Mouse (Mus musculus) spleen, postnatal 14 days (tissue): ENCODE data around the gene Atp6v1g1.

Experiments
- DNase-seq, 2 experiments: peaks; one replicate each; pipeline ENCODE4 v3.0.0; 2021 to 2022; ENCODE audit warnings: low spot score in 2 of 2

Atp6v1g1 gene

DNA sequence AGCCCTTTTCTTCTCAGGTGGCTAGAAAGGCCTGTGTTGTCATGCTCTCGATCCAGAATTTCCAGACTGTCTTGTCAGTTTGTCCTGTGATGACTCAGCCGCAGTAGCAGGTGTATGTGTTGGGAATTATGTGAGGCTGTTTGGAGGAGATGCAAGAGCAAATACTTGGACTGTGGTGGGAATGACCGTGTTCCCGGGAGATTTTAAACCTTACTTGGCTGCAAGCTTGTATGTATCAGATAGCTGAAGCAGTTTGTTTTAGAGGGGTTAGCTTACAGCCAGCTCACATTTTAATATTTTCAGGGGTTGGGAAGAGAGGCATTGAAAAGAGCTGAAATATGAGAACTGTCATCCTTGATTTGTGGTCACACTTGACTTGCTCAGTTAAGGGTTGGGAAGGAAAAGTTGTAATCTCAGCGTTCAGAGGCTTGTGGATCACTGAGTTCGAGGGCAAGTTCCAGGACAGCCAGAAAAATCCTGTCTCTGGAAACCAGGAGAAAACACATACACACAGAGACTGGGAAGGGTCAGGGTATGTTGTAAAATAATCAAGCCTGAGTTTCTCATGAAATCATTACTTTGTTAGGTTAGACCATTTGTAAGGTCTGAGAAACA lies 2.0 kb downstream of the Atp6v1g1 start:
- no peak for DNase-seq

DNA sequence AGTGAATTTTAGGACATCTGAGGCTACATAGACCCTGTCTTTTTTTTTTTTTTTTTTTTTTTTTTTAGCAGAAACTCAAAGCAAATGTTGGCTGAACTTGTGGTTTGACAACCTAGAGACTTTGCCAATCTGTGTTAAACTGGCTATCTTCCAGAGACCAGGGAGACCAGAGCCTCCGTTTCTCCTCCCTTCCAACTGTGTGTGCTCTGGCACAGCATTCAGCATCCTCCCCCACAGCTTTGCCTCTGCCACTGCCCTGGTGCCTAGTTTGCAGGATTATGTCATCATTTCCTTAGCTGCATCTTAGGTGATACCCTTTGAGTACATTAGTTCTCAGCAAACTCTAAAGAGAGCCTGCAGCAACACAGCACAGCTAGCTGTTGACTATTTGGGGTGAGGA lies 3.2 kb downstream of the Atp6v1g1 start:
- DNase-seq: no peak

DNA sequence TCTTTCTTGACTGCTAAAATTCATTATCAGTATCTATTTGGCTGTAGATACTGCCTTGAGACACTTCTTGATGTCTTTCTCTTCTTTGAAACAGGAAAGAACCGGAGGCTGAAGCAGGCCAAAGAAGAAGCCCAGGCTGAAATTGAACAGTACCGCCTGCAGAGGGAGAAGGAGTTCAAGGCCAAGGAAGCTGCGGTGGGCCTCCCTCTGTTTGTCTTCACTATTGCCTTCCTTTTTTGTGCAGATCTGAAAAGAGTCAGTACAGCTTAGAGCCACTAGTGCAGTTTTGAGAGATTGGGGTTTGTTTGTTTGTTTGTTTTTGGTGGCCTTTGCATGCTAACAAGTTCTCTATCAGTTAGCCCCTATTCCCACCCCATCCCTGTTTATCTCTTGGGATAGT lies 3.9 kb downstream of the Atp6v1g1 start:
- DNase-seq: no peak

DNA sequence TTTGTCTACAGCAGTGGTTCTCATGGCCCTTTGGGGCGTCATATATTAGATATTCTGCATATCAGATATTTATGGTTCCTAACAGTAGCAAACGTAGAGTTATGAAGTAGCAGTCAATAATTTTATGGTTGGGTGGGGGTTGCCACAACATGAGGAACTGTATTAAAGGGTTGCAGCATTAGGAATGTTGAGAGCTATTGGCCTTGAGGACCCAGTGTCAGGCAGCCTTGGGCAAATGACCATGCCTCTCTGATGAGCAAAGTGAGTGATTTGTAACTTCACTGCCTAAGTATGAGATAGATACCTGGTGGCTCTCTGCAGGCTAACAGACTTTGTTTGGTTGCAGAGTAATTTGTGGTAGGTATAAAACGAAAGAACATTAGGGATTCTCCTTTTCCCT lies 6.3 kb downstream of the Atp6v1g1 start:
- no peak for DNase-seq

DNA sequence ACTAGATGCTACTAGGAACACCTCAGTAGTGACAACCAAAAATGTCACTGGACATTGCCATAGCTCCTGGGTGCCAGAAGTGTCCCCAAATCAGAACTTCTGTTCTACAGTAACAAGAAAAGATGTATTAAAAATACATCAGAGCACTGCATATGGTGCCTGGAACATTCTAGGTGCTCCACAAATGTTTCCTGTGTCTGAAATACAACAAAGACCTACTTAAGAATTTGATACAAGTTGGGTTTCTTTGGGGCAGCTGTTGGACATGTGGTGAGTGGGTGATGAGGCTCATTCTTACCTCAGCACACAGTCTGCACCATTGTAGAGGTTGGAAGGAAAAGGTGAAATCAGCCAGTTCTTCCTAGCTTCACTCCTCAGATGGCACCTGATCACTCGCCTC lies 8.3 kb downstream of the Atp6v1g1 start:
- no peak for DNase-seq

DNA sequence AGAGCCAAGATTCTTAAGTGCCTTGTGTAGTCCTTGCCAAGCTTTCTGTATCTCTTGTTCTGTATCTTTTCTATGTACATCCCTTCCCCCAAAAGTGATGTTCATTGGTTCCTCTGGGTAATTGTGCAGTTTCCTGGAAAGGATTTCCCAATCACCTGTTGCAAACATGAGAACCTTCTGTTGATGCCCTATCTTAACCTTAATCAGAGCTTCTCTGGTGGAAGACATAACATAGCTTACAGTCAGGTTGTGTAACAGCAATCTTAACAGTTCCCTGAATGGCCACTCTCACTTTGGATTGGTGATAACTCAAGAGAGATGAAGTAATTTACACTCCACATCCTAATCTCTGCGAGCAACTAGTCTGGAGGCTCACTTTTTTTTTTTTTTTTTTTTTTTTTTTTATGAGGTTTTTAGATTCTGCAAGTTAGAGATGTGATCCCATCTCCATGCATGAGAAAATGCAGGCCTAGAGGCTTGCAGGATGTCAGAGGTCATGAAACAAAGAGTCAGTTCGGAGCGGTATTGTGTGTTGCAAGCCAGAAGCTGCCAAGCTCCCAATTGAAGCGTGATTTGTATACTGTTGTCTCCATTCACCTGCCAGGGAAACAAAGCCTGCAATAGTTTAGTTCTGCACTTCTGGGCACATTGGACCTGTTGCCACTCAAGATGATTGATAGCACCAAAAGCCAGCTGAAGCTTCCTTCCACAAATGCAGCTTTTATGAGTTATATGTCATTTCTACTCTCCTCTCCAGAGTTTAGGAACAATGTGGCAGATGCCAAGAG lies 9.4 kb downstream of the Atp6v1g1 start:
- no peak for DNase-seq

DNA sequence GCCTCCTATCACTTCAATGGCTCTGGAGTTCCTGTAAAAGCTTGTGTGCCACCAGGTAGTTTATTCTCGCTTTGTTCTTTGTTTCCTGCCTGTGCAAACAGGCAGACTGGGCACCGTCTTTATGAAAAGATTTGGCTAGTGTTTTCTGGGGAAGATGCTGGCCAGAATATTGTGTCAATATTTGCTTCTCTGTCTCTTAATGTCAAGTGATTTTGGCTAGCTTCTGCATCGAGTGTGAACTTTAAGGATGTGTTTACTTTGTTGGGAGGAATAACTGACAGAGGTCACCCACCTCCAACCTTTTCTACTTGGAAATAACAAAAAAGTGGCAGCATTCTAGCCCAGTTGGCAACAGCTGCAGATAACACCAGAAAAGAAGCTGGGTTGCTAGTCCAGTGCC lies 10.0 kb downstream of the Atp6v1g1 start:
- DNase-seq: no peak

DNA sequence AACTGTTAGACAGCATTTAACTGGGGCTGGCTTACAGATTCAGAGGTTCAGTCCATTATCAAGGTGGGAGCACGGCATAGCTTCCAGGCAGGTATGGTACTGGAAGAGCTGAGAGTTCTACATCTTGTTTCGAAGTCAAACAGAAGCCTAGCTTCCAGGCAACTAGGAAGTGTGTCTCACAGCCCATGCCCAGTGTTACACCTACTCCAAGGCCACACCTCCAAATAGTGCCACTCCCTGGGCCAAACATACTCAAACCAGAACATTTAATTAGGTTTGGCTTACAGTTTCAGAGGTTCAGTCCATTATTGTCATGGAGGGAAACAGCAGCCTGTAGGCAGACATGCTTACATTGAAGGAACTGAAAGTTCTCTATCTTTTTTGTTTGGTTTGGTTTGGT lies 10.5 kb downstream of the Atp6v1g1 start:
- DNase-seq: no peak

DNA sequence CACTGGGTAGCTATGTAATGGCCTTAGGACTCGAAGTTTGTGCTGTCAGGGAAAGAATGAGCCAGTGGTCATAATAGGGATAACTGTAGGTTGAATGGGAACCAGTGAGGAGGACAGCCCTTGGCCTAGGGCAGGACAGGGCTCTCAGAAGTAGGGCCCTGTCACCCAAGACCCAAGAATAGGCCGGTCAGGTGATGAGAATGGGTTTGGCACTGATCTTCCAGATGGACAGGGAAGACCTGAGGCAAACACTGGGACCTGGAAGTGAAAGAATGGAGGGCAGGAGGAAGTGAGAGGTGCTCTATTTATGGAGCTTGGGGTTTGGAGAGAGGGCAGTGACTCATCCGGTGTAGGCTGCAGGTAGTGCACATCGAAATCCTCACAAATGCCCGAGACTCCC lies 12.1 kb downstream of the Atp6v1g1 start:
- no peak for DNase-seq

DNA sequence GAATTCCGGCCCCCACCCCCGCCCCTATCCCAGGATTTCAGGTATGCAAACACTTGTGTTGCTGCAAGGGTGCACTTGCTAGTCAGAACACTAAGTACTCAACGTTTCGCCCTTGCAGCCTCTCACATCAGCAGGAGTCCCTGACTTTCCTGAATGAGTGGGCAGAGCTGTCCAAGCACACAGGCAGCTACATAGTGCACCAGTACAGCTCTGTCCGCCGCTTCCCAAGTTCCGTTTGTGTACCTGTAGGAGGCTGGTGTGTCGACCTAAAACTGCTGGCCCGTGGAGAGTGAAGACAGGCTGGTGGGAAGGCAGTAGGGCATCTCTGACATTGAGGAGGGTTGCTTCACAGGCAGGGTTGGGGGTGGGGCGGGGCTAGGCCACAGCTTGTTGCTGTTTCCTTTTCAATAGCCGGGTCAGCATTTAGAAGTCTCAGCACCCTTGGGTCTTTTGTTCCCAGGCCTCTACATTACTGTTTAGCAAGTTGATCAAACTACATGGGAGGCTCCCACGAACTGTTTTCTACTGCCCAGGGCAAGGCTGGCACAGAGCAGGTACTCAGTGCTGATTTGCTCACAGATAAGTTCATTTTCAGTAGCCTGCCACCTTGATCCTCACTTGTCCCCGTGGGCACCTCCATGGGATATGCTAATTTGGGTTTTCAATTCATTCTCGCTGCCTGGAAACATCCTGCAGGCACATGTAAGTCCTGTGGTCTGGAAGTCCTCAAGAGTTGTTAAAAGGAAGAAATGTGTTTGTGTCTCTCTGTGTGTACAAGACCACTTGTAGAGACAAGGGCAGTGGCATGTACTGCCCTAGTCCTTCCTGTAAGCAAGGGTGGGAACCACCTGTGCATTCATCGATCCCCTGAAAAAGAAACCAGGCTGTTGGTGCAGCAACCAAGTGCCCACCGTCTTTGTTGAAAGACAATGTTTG lies 12.8 kb downstream of the Atp6v1g1 start:
- DNase-seq: no peak

DNA sequence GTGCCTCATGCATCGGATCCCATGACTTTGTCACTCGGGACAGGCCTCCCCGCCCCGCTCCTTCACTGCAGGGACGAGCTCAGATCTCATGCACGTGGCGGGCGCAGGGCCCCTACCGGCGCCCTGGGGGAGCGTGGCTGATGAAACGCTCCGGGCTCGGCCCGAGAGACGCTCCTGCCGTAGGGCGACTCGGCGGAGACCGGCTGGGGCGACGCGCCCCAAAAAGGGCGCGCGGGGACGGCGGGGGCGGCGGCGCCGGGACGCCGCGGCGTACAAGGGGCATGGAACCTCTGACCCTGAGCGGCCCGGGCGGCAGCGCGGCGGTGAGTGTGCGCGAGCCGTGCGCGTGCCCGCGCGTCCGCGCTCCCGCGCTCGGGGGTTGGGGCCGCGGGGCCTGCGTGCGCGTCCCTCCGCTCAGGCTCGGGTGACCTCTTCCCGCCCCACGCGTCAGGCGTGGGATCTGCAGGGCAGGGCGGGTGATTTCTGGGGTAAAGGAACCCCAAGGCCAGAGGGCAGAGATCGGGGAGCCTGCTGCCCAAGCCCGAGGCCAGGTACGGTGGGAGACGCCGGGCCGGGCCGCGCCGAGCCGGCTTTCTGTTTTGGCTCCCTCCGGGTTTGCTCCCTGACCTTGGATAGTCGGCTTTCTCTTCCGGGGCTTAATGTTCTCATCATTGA lies 14.0 kb downstream of the Atp6v1g1 start, which contains the start of gene Tmem268:
Tmem268 (plus strand) TSS at position 375 of the 675 bp plus-strand sequence.
- peak; percentile 50 to 70 for DNase-seq

DNA sequence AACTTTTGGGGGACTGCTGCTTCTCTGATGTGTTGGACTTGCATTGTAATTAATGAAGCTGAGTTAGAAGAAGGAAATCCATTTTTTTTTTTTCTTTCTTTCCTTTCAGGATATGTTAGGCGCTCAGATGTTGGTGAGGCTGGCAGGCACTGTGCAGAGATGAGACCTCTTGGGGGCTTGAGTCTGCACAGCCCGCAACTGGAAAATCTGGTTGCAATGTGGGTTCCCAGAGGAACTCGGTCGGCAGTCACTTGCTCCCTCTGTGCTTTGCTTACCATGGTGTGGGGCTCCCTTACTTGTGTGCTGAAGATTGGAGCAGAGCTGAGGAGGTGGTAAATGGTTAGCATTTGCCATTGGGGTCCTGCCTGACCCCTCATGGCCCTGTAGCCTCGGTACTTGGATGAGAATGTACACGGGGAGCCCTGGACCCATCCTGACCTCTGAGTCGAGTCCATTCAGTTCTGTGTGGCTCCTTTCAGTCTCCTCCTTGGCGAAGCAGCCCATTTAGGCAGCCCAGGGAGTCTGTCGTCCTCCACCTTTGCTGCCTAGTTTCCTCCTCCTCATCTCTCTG lies 14.6 kb downstream of the Atp6v1g1 start:
- DNase-seq: no peak

DNA sequence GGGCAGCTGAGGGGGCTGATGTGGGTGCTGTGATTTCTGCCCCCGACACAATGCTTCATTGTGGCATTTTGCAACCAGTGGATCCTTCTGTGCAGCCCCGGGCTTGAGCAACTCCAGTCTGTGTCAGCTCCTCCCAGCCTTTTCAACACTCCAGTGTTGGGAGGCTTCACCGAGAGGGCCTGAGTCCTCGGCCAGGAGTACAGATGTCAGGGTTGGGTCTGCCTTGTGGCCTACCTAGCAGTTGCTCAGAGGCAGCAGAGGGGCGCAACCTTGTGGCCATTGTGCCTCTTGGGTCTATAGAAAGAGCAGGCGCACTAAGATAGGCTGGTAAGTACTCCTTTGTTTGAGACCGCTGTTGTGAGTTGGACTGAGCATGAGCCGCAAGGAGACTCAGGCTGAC lies 15.5 kb downstream of the Atp6v1g1 start:
- DNase-seq: no peak

DNA sequence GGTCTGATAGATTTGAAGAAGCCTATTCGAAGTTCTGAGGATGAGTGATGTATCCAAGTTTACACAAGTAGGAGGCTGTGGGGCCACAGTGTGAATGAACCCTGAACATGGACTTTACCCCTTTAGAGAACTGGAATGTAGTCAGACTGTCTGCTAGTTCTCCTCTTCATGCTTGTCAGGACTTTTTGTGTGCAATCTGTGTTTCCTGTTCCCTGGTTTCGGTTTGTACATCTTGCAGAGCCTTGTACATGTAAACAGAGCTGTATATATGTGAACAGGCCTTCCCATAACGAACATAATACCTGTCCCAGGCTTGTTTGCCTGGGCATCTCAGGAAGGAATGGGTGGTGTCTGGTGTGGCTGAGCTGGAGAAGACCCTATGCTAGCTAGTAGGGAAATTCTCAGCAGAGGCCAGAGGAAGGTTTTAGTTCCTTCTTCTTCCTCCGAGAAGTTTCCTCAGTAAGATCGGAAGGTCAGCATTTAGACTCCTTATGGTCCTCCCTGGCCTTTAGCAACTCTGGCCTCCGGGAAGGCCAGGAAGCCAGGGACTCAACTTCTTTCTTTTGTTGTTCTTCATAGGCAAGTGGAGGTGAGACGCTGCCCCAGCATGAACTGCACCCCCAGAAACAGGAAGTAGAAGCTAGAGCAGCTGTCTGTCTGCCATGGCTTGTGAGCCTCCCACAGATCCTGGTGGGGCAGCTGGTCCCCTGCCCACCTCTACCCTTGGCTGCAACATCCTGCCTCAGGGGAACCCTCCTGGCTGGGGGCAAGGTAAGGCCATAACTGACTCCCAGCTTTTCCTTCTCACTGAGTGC lies 17.5 kb downstream of the Atp6v1g1 start:
- DNase-seq: no peak

DNA sequence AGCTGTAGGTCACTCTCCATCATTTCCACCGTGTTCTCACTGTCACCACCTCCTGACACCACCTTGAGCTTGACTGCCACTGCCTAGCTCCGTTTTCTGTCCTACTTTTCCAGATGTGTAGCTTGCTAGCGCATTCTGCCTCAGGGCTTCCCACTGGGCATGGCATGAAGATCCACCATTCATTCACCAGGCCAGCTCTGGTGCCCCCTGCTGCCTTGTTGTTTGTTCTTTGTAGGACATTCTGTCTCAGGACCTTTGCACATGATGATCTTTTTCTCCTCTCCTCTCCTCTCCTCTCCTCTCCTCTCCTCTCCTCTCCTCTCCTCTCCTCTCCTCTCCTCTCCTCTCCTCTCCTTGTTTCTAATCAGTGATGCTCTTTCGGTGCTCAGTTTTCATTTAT lies 18.2 kb downstream of the Atp6v1g1 start:
- DNase-seq: no peak

DNA sequence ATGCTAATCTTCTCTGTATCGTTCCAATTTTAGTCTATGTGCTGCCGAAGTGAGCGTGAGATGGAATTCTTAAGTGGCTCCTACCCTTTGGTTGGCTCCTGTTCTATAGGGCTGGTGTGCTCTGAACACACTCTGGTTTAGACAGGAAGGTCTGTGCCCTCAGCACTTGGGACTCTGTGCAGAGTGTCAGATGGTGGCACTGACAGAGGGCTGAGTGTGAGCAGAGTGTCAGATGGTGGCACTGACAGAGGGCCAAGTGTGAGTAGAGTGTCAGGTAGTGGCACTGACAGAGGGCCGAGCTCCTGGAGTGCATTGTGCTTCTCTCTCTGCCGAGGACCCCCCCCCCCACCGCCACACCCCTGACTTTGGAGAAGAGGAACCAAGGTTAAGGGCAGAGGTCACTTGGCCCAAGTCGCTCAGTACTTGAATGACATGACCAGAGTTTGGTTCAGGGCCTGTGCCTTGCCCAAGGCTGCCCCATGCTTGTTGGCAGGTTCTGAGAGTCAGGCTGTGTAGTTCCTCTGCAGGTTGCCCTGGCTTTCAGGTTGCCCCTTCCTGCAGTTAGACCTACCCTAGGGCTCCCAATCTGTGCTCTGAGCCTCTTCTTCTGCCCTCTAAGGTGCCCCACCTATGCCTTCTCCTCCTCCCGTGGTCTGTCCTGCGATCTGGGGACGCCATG lies 23.3 kb downstream of the Atp6v1g1 start:
- DNase-seq: no peak

DNA sequence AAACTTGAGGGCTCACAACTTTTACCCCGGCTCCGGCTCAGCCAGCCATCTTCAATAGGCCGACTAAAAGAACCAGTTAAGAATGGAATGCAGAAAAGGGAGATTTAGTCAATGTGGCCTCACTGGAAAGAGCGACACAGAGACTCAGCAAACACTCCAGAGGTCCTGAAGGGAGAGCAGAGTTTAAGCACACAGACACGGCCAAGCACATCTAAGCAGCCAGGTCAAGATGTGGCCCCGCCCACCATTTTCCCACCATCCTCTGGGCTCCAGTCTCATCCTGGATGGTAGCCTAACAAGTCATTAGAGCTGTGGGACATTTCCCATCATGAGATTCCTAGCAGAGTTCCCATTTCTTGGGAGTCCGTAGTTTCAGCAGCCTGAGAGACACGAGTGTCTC lies 24.8 kb downstream of the Atp6v1g1 start:
- DNase-seq: no peak

DNA sequence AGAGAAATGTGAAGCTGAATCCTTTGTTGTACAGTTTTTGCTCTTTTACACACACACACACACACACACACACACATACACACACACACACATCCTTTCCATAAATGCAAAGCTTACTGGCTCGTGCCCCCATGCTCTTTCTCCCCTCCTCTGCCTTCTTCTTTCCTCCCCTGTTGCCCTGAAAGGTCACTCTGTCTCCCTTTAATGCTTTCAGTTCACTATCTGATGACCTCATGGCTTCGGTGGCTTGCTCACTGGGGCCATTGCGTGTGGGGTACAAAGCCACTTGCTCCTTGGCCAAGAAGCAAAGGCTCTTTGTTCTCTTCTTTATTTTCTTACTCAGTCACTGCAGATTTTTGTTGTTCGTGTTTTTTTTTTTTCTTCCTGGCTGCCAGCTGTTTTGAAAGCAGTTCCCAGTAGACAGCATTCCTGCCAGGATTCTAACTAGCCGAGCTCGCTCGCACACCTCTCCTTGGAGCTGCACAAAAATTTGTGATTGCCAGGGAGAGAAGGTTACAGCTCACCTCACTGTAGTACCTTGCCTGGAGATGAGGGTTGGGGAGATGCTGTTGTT lies 25.7 kb downstream of the Atp6v1g1 start:
- DNase-seq: no peak

DNA sequence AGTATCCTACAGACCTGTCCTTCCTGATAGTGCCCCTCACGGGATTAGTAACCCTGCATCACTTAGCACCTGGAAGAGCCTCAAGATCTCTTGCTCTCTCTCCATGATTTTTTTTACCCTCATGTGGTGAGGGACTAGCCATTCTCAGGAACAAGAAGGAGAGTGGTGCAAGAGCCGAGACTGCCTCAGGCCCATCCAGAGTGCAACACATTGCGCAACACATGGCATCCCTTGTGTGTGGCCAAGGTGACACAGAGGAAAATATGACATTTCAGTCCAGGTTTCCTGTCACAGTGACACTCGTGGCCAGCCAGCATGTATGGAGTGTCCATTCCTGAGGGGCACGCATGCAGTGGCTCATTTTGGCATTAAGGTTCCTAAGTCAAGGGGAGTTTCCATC lies 28.0 kb downstream of the Atp6v1g1 start:
- DNase-seq: no peak

DNA sequence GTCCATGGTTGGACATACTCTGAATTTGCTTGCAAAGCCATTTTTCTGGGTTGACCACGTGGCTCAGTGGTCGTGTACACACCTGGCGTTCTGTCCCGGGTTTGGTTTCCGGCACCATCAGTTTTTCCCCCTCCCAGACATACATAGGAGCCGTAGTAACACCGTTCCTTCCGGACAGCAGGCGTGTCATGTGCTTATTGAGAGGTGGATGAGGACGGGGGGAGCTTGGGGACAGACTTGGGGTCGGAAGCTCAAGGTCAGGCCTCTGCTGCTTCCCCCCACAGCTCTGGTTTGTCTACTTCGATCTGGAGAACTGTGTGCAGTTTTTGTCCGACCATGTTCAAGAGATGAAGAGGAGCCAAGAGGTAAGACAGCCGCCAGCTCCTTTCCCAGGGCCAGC lies 35.1 kb downstream of the Atp6v1g1 start:
- DNase-seq: no peak
